Mouse (Mus musculus) T-cell, adult 2 months (primary cell): Measurements from ENCODE around the gene Negr1.

ENCODE experiments used
- DNase-seq: peaks from one replicate; pipeline ENCODE4 v3.0.0; 2022; ENCODE audit warnings: low spot score

The Negr1 gene

DNA sequence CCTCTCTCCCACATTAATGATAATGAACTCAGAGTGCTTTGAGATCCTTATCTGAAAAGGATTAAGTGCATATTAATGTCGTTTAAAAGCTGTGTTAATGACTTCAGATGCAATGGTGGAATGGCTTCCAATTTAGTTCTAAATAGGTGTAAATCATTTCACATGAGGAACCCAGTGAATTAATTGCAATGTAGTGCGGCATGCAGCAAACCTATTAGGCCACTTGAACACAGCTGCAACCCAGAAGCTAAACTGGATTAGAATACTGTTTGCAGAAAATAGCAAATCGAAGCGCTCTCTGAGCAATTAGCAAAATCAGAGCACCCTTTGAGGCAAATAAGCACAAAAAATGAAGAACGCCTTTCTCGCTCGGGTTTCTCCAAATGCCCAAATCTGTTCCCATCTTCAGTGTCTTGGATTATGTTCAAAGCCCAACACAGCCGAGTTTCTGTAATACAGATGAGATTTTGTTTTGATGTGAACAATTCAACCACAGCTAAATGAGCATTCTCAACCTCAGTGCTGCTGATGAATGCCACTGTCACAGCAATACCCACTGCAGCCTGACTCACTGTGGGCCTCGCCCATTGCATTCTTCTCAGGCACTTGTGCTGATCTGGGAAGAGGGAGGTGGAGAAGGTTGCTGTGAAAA, 342.5 kb downstream of the Negr1 start:
- no peak for DNase-seq

DNA sequence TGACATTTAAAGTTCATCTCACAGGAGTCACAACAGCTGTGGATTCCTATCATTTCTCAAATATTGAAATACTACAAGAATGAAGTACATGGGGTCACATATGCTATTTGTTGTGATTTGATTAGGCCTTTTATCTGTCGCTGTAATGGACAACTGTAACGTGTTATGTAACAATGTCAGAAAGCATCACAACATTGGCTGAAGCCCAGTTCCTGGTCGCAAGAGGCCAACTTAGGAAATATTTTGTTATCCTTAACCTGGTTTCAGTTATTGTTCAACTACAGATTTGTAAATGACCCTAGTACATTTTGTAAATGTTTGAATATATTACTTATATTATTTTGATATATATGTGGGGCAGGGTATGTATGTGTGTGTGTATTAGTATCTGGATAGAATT, 351.2 kb downstream of the Negr1 start:
- DNase-seq, result no peak

DNA sequence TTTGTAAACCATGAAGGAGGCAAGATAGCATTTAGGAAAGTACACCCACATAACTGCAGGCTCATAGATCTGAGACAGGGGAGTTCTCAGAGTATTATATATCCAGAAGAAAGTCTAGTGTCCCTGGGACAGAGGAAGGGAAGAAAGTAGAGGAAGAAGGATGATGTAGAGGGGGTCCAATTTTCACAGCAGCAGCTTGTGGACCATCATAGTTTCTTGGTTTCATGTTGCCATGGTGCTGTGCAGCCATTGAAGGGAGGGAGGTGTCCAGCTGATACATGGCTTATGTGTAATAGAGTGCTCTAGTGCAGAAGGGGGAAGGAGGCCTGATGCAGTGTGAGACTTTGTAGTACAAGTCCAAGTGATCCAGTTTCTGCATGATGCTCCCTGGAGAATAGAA, 359.8 kb downstream of the Negr1 start:
- DNase-seq, result no peak

DNA sequence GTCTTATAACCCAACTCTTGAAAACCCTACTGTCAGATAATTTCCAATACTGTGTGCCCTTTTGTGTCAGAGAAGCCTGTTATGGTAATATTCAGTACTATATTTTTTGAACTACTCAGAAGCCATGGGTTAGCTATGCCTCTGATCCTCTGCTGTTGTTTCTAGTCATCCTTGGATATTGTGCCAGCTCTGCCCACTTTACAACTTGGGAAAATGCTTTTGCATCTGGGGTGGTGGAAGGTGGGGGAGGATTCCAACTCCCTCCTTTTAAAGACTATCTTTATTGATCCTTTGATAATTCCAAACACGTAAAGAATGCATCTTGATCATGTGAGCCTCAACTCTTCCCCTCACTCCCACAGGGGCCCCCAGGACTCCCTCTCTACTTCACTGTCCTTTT, 361.6 kb downstream of the Negr1 start:
- DNase-seq, result no peak

DNA sequence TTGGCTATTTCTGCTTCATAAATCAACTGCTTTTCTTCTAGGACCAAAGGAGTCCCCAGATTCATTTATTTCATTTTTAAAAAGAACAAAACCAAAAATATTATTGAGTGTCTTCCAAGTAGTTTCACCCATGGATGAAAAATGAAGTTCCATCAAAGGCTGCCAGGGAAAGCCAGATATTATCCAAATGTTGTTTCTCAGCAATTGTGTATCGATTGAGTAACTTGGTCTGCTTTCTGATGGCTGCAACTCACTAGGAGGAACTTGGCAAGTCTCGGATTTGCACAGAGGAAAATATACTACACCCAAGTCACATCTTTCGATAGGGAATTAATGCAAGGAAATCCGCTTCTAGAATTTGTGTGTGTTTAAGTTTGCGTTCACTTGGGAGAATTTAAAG, 363.5 kb downstream of the Negr1 start:
- DNase-seq, result no peak

DNA sequence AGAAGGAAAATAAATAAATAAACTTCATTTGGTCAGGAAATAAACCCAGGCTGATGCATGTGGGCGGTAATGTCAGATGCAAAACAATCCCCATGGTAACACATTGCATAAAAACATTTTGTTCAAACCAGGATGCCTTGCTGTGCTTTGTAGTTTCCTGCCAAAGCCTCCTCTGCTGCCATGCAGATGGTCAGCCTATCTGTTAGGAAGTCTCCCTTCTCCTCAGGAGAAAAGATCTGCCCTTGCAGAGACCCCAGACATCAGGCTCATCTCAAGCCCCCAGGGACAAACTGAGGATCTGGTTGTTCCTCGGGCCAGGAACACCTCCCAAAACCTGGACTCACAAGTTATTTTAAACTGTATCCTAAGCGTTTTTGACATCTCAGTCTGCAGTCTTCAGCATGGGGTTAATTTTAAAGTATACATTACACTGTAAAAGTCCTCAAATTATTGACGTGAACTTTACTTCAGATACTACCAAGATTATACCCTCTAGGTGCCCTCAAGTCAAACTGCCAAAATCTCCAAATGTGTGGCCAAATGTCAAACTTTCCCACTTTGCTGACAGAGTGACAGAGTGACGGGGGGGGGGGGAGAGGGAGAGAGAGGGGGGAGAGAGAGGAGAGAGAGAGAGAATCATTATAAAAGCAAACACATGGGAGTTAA, 366.9 kb downstream of the Negr1 start:
- no peak for DNase-seq

DNA sequence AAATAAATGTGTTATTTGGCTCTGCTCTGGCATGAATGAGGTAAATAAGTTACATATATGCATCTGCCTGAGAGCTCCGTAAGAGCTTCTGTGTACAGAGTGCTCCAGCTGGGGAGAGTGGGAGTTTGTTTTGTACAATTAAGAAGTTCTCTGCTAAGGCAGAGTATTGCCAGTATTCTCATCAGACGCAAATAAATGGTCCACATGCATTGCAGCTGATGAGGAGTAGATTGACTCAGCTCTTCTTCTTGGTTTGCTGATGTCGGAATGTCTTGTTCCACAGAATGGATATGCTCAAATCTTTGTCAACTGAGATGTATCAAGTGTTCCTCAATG, 367.4 kb downstream of the Negr1 start:
- DNase-seq, result no peak

DNA sequence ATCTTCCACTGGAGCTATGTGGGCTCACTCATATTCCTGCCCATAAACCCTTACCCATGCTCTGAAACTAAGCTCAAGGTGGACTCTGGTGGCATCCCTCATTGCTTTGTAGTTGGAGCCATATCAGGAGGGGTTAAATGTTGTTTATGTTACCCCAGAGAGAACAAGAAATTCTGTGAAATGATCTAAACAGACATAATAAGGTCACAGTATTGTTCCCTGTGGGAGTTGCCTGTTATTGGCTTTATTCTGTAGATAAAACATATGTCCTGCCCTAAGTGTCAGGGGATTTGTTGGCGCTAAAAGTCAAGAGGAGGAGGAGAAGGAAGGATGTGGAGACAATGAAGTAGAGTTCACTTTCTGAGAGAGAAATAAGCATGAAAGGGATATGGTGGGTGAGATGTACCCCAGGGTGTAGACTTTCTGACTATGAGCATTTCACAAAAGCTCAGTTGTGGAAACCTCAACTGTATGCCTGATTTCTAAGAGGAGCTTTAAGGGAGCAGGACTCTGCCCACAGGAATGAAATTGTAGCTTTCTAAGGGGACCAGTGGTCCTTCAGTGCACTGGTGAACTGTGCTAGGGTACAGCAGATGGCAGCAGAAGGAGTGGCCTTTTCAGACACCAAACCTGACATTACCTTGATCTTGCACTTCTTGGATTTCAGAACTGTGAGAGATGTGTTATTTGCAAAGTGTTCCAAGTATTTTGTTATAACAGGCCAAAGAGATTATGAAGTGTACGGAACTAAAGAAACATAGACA, 368.3 kb downstream of the Negr1 start:
- DNase-seq, result no peak

DNA sequence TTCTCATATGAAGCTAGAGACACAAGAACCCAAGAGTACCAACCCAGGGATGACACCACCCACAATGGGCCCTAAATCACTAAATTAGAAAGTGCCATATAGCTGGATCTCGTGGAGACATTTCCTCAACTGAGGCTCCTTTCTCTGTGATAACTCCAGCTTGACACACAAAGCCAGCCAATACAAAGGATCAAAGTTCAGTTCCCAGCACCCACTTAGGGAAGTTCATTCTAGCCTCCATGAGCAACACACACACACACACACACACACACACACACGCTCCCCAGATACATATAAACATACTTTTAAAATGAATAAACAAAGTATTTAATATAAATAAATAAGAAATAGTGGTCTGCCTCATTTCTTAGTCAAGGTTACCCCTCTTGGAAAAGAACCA, 369.4 kb downstream of the Negr1 start:
- no peak for DNase-seq

DNA sequence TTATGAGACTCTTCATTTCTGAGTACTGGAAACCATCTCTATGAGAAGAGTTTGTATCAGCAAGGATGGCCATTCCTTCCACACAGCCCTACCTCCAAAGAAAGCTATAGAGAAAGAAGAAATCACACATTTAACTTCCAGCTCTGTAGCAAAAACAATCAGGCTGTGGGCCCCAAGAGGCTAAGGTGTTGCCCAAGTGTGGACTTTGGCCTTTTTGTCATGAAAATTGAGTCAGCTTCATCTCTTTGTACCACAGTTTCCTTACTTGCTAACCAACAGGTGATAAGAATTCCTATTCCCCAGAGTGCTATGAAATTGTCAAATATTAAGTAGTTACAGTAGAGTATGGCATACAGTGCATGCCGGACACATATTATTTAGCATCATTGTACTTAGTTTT, 369.9 kb downstream of the Negr1 start:
- no peak for DNase-seq

DNA sequence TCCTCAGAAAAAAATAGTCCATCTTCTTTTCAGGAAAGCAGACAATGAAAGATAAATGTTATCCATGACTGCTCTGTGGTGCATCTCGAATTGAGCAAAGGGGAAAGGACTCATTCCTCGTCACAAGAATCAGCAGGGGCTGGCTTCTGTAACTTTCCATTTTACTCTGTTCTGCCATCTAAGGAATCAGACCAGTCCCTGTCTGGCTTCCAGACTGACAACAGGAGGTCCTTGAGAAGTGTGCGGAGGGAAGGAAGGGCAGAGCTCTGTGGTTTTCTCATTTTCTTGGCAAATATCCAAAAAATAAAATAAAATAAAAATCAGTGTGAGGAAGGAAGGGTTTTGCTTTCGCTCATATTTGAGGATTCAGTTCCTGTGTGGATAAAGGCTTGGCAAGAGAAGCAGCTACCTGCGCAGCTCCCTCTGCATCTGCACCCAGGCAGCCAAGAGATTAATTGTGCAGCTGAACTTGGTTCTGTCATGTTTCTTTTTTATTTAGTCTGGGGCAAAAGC, 373.2 kb downstream of the Negr1 start:
- DNase-seq, result no peak

DNA sequence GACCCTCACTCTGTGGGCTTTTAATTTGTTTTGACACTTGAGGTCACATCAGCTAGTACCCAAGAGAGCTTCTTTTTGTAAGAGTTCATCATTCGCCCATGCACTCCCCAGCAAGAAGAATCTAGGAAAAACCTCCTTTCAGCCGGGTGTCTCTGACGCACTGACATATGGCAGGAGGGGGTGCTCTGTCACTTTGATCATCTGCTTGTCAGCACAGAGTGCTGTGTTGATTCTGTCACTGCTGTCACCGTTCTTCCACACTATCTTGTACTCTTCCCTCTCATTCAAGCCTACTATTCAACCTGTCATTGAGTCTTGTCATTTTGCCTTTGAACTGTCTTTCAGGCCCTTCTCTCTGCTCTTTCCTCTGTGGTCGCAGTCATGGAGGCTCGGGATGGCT, 385.8 kb downstream of the Negr1 start:
- no peak for DNase-seq

DNA sequence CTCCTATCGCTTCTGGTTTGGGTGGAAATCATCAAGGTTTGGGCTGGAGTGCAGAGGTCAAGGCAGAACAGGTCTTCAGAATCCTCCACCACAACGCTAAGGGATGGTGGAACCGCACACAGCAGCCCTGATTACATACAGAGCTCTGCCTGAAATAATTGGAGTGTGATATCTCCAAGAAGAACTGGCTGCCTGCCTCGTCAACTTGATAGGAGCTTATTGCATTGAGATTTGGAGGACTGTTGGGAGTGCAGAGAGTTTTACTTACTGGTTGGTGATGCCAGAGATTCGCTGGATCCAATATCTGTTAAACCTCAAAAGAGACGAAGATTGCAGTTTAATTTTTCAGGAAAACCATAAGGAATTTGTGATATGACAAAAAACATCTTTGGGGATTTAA, 391.4 kb downstream of the Negr1 start:
- DNase-seq, result no peak

DNA sequence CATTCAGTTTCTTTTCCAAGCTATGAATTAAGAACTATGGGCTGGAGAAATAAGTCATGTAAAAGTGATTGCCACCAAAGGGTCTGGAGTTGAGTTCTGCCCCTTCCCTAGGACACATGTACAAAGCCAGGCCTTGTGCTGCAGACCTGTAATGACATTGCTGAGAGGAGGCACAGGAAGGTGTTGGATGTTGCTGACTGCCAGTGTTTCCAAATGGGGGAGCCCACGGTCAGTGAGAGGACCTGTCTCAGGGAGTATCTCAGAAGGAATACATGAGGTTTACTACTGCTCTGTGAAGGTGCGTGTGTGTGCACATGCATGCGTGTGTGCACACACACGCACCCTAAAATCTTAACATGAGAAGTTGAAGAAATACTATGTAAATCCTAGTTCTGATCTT, 393.5 kb downstream of the Negr1 start:
- no peak for DNase-seq

DNA sequence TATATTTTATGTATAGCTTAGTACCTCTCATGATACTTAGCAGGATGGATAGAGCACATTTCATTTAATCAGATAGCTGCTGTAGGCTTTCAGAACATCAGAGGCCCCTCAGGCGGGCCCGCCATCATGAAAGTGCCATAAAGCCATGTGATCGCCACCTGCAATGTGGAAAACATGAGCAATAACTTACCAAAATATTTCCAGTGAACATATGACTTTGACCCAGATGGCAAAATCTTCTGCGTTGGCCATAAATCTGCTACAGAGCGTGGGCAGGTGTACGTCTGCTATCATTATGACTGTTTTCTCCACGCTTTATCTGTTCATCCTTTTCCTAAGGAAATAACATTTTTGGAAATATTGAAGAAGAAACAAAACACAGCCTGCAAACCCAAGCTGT, 397.0 kb downstream of the Negr1 start:
- DNase-seq, result no peak

DNA sequence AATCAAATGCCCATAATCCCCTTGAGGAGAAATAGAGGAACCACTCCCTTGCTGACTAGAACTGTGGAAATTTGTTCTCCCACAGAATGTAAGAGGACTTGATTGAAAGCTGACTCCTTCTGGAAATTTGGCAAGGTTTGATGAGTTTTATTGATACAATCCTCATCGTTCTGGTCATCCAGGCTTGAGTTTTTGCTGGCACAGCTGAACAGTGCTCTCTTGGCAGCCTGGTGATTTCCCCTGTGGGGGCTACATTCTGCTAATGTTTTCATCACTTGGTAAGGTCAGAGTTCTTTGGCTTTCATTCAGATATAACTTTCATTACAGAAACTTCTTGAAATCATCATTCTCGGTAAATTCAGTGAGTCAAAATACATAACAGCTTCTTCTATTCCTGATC, 407.2 kb downstream of the Negr1 start:
- no peak for DNase-seq

DNA sequence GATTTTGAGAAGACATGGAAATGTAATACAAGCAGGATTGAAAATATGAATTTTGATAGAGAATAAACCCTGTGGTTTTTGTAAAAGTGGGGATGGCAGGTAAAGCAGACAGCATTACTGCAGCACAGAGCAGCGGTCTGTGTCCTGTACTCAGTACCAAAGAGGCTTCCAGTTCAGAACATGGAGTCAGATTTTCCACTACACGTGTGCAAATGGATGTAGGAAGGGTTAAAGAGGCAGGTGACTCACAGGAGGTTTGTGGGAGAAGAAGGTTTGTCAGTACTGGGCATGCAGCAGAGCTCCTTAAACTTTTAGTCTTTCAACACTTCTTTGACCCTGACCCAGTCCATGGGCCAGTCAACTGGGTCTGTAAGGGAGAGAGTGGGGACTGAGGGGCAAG, 409.5 kb downstream of the Negr1 start:
- no peak for DNase-seq

DNA sequence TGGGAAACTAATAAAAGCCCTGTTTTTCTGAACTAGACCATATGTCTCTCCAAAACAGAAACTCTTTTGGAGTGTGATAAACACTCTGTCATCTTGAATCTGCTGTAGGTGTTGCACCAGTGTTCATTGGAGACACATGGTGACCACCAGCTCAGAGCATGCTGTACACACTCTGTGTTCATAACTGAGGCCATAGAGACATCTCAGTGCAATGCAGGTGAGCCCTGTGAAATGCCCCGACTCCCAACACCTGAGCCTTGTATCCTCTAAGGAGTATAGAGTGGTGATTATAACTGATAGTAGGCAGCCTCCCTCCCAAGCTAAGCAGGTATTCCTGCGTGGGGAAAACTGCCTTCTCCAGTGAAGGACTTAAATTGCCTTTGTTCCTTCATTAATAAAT, 415.2 kb downstream of the Negr1 start:
- DNase-seq, result no peak

DNA sequence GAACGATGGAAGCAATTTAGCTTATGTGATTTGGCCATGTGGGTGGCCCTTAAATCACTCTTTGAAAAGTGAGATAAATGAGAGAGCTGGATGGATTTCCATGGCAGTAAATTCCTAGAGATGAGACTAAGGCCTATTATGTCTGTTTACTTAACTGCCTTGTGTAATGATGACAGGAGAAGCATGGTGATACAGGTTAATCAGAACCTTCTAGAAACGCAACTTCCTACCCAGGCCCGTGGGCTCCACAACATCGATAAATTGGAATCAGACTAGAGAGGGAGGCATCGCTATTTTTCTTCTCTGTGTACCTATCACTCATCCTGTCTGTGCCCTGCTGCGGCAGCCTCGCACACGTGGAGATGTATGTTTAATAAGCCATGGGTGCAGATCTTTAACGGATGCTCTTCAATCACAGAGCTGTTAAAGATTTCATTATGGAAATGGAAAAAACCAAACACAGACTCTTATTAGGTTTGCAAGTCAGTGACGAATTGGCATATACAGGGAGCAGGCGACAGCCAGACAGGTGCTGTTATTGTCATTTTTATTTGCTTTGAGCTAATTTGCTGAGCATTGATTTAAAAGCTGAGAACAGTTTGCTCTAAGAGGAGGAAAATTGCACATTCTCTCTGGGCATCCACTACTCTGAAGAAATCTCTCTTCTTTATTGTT, 418.6 kb downstream of the Negr1 start:
- no peak for DNase-seq

DNA sequence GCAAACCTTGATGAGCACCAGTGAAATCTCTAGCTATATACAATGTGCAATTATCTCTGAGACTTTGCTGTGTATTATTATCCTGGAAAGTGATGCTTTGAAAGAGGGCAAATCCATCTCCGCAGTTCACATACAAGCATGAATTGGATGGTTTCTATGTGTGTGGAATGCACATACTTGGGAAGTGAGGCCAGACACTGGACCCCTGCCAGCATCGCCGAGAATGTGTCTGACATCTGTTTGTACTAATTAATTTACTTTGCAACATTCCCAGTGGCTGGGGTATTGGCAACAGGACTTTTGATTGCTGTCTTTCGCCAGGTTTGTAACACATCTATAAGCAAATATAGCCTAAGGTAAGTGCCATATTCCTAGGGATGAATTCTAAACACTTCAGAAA, 420.5 kb downstream of the Negr1 start:
- no peak for DNase-seq

DNA sequence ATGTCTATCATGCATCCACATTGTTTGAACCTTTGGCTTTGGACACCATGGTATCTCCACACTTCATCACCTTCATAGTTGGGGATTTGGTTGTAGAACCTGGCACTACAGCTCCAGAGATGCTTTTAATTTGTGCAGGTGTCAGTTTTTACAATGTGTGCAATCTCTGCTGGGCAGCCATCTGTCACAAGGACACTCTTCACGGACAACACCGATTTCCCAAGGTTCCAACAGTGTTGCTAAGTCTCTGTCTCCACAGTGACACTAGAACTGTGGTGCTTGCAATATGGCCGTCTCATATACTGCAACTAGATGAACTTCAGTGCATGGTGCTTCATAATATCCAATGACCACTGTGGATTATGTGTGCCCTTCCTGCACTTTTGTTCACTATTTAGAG, 425.5 kb downstream of the Negr1 start:
- DNase-seq, result no peak

DNA sequence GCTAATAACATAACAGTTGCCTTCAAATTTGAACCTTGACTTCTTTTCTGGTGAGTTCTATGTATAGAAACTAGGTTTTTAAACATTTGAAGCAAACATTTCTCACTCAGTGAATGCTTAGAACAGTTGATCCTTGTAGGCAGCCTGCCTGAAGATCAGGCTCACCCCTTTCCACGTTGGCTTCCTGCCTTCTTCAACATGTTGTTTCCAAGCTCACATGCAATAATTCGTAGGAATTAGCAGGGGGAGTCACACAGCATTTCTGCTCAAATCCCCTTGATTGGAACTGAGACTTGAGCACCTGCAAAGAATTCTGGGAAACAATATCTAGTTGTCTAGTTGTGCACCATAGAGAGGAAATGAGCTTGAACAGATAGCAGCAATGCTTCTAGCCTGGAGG, 430.6 kb downstream of the Negr1 start:
- no peak for DNase-seq

DNA sequence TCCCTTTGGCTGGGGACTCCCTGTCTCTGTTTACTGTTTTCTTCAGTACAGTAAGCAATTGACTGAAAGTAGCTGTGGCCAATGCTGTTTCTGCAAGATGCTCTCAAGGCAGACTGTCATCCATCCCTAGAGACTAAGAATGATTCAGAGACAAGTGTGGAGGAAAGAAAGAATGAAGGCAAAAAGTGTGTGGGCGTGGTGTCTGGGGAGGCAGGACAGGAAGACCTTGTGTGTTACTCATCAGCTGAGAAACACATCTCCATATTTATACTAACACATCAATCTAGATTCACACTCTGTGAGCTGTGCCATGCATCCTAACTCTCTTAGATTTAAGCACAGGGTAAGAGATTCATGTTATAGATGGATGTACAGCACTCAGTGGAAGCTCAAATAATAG, 431.2 kb downstream of the Negr1 start:
- DNase-seq, result no peak
